Mouse (Mus musculus) liver, embryonic 14.5 days (tissue): ENCODE results near the gene Snrk.

Experiments
- CTCF ChIP-seq: IDR thresholded peaks from 2 replicates; pipeline ENCODE4 v1.5.1; 2016; ENCODE audit warnings: antibody characterized with exemption, low read depth, control low read depth
- EP300 ChIP-seq: IDR thresholded peaks from 2 replicates; pipeline ENCODE4 v1.6.1; 2016; ENCODE audit warnings: antibody characterized with exemption, low read depth

- TF ChIP-seq CTCF (no peak), EP300 (no peak)
Measured at GRCm38 (mm10) chr9:122148356-122148755, 31.3 kb downstream of the Snrk start.
